Mouse (Mus musculus) thymus, adult 2 months (tissue): Measurements from ENCODE around the gene Fam131c.

Experiments
- CTCF ChIP-seq: fragments of 200-500 bp; IDR thresholded peaks from 2 replicates; pipeline ENCODE4 v1.5.1; 2012; ENCODE audit warnings: mild to moderate bottlenecking, control low read depth, low read length, moderate library complexity, borderline replicate concordance; ENCODE audit not compliant: control insufficient read depth, poor library complexity, insufficient read depth; ENCODE audit errors: extremely low read depth
- POLR2A ChIP-seq: fragments of 200-500 bp; IDR thresholded peaks from 2 replicates; pipeline ENCODE4 v1.6.1; 2012; ENCODE audit warnings: mild to moderate bottlenecking, low read length, control low read depth, moderate library complexity; ENCODE audit not compliant: control insufficient read depth, poor library complexity, insufficient read depth; ENCODE audit errors: extremely low read depth

GRCm38 (mm10) chr4:141341477-141341876 is 26.5 kb upstream of the Fam131c start:
- no peak for TF ChIP-seq POLR2A
- no peak for TF ChIP-seq CTCF
